Mouse (Mus musculus): ENCODE measurements around the gene Ccdc175. TPM values are rescaled to one million over a fixed set of nuclear protein-coding genes. Genes with fewer than 3 reads are reported as not detected.

Ccdc175 gene
- polyA plus RNA-seq, 1 experiment from 2014 or later, result not detected

- peak within 1 kb of the TSS; percentile 94 for H3K9ac ChIP-seq (ENCODE audit: low read depth, low read length)
- H3K4me1 ChIP-seq (ENCODE audit: control insufficient read depth, insufficient read depth, low read length), result peaks cover 27% of the 10 kb centered on the region
- peak; percentile 96 for ATAC-seq
Measured at GRCm38 (mm10) chr12:72085329-72086165, 99.3 kb downstream of the Ccdc175 start, which contains the start of the genes L3hypdh and Jkamp. L3hypdh (minus strand) TSS chr12:72085439. Jkamp (plus strand) TSS chr12:72085589.

GRCm38 (mm10) chr12:72085024-72085328 lies 99.9 kb downstream of the Ccdc175 start:
- Histone ChIP-seq H3K4me3 (ENCODE audit: low read depth, low read length) (peak overlapping the region; percentile 74), H3K9me3 (replicated peaks; ENCODE audit: control insufficient read depth, low read length, poor library complexity, severe bottlenecking) (no peaks in the 10 kb centered on the region), H3K4me2 (ENCODE audit: low read length) (peak overlapping the region; percentile 90), H3K27ac (ENCODE audit: low read length) (peak overlapping the region; percentile 96), H3K4me1 (ENCODE audit: control insufficient read depth, insufficient read depth, low read length) (peaks cover 27% of the 10 kb centered on the region), H3K27me3 (ENCODE audit: control insufficient read depth, insufficient read depth, low read depth, low read length) (no peaks in the 10 kb centered on the region), H3K36me3 (ENCODE audit: control insufficient read depth, insufficient read depth, low read length) (no peaks in the 10 kb centered on the region), H3K9ac (ENCODE audit: low read depth, low read length) (peak overlapping the region; percentile 77)
- under 1% methylated on average over 31 of the region's 31 CpGs for WGBS
- ATAC-seq, result peak; percentile 54

More at GRCm38 (mm10) chr12:72085329-72086165, 99.3 kb downstream of the Ccdc175 start, which contains the start of the genes L3hypdh and Jkamp:
- WGBS, result 1% methylated on average over 58 of the region's 60 CpGs
- H3K4me3 ChIP-seq (ENCODE audit: low read depth, low read length), result peak within 1 kb of the TSS; percentile 74
- peak within 1 kb of the TSS; percentile 90 for H3K4me2 ChIP-seq (ENCODE audit: low read length)
- no peaks in the 10 kb centered on the region for H3K9me3 ChIP-seq (replicated peaks; ENCODE audit: control insufficient read depth, low read length, poor library complexity, severe bottlenecking)
- peak within 1 kb of the TSS; percentile 96 for H3K27ac ChIP-seq (ENCODE audit: low read length)
- H3K36me3 ChIP-seq (ENCODE audit: control insufficient read depth, insufficient read depth, low read length), result no peaks in the 10 kb centered on the region
- no peaks in the 10 kb centered on the region for H3K27me3 ChIP-seq (ENCODE audit: control insufficient read depth, insufficient read depth, low read depth, low read length)

GRCm38 (mm10) chr12:72084261-72085023 lies 100.4 kb downstream of the Ccdc175 start:
- no peaks in the 10 kb centered on the region for H3K36me3 ChIP-seq (ENCODE audit: control insufficient read depth, insufficient read depth, low read length)

GRCm38 (mm10) chr12:72083265-72083664 lies 101.6 kb downstream of the Ccdc175 start:
- Histone ChIP-seq H3K4me3 (ENCODE audit: low read depth, low read length) (no peak overlapping the region), H3K9me3 (replicated peaks; ENCODE audit: control insufficient read depth, low read length, poor library complexity, severe bottlenecking) (no peaks in the 10 kb centered on the region), H3K9ac (ENCODE audit: low read depth, low read length) (no peak overlapping the region), H3K27me3 (ENCODE audit: control insufficient read depth, insufficient read depth, low read depth, low read length) (no peaks in the 10 kb centered on the region), H3K27ac (ENCODE audit: low read length) (no peak overlapping the region), H3K4me1 (ENCODE audit: control insufficient read depth, insufficient read depth, low read length) (peaks cover 21% of the 10 kb centered on the region), H3K36me3 (ENCODE audit: control insufficient read depth, insufficient read depth, low read length) (no peaks in the 10 kb centered on the region), H3K4me2 (ENCODE audit: low read length) (no peak overlapping the region)
- WGBS, result 83% methylated on average over 9 of the region's 9 CpGs
- ATAC-seq, result no peak

More at GRCm38 (mm10) chr12:72084261-72085023, 100.4 kb downstream of the Ccdc175 start:
- Histone ChIP-seq H3K27me3 (ENCODE audit: control insufficient read depth, insufficient read depth, low read depth, low read length) (no peaks in the 10 kb centered on the region), H3K9ac (ENCODE audit: low read depth, low read length) (peak overlapping the region; percentile 77), H3K4me2 (ENCODE audit: low read length) (peak overlapping the region; percentile 90), H3K9me3 (replicated peaks; ENCODE audit: control insufficient read depth, low read length, poor library complexity, severe bottlenecking) (no peaks in the 10 kb centered on the region), H3K4me3 (ENCODE audit: low read depth, low read length) (peak overlapping the region; percentile 74), H3K4me1 (ENCODE audit: control insufficient read depth, insufficient read depth, low read length) (peaks cover 24% of the 10 kb centered on the region), H3K27ac (ENCODE audit: low read length) (peak overlapping the region; percentile 96)
- 3% methylated on average over 46 of the region's 46 CpGs for WGBS
- ATAC-seq, result peak; percentile 9

- Histone ChIP-seq H3K4me3 (ENCODE audit: low read depth, low read length) (peak overlapping the region; percentile 14; the same call in 1 of the 2 replicates), H3K36me3 (ENCODE audit: control insufficient read depth, insufficient read depth, low read length) (no peaks in the 10 kb centered on the region), H3K27me3 (ENCODE audit: control insufficient read depth, insufficient read depth, low read depth, low read length) (no peaks in the 10 kb centered on the region), H3K9me3 (replicated peaks; ENCODE audit: control insufficient read depth, low read length, poor library complexity, severe bottlenecking) (no peaks in the 10 kb centered on the region), H3K4me2 (ENCODE audit: low read length) (peak overlapping the region; percentile 52), H3K4me1 (ENCODE audit: control insufficient read depth, insufficient read depth, low read length) (peaks cover 12% of the 10 kb centered on the region), H3K9ac (ENCODE audit: low read depth, low read length) (peak overlapping the region; percentile 48; the same call in 1 of the 2 replicates), H3K27ac (ENCODE audit: low read length) (no peak overlapping the region)
- 35% methylated on average over 18 of the region's 18 CpGs for WGBS
- no peak for ATAC-seq
Measured at GRCm38 (mm10) chr12:72082370-72082769, 102.5 kb downstream of the Ccdc175 start.

- Histone ChIP-seq H3K4me3 (ENCODE audit: low read depth, low read length) (no peak overlapping the region), H3K9ac (ENCODE audit: low read depth, low read length) (no peak overlapping the region)
Measured at GRCm38 (mm10) chr12:72081961-72082360, 102.9 kb downstream of the Ccdc175 start.

GRCm38 (mm10) chr12:72078248-72078647 lies 106.6 kb downstream of the Ccdc175 start:
- no peaks in the 10 kb centered on the region for H3K27me3 ChIP-seq (ENCODE audit: control insufficient read depth, insufficient read depth, low read depth, low read length)
- H3K4me2 ChIP-seq (ENCODE audit: low read length), result no peak overlapping the region
- no peak for ATAC-seq
- no peak overlapping the region for H3K9ac ChIP-seq (ENCODE audit: low read depth, low read length)
- no peak overlapping the region for H3K27ac ChIP-seq (ENCODE audit: low read length)
- peaks cover 4% of the 10 kb centered on the region; the same call in 1 of the 2 replicates for H3K36me3 ChIP-seq (ENCODE audit: control insufficient read depth, insufficient read depth, low read length)
- no peaks in the 10 kb centered on the region for H3K9me3 ChIP-seq (replicated peaks; ENCODE audit: control insufficient read depth, low read length, poor library complexity, severe bottlenecking)
- WGBS, result 95% methylated on average over 3 of the region's 3 CpGs
- H3K4me1 ChIP-seq (ENCODE audit: control insufficient read depth, insufficient read depth, low read length), result peaks cover 4% of the 10 kb centered on the region
- no peak overlapping the region for H3K4me3 ChIP-seq (ENCODE audit: low read depth, low read length)

More at GRCm38 (mm10) chr12:72081961-72082360, 102.9 kb downstream of the Ccdc175 start:
- no peaks in the 10 kb centered on the region for H3K36me3 ChIP-seq (ENCODE audit: control insufficient read depth, insufficient read depth, low read length)
- H3K9me3 ChIP-seq (replicated peaks; ENCODE audit: control insufficient read depth, low read length, poor library complexity, severe bottlenecking), result no peaks in the 10 kb centered on the region
- H3K4me2 ChIP-seq (ENCODE audit: low read length), result peak overlapping the region; percentile 52; the same call in 1 of the 2 replicates
- H3K27ac ChIP-seq (ENCODE audit: low read length), result no peak overlapping the region
- no peak for ATAC-seq
- H3K4me1 ChIP-seq (ENCODE audit: control insufficient read depth, insufficient read depth, low read length), result peaks cover 9% of the 10 kb centered on the region
- H3K27me3 ChIP-seq (ENCODE audit: control insufficient read depth, insufficient read depth, low read depth, low read length), result no peaks in the 10 kb centered on the region
- 73% methylated on average over 3 of the region's 3 CpGs for WGBS

GRCm38 (mm10) chr12:72070327-72071269 lies 114.2 kb downstream of the Ccdc175 start, which contains the start of gene Gpr135:
Gpr135 (minus strand) TSS chr12:72071125.
- peak; percentile 92 for ATAC-seq
- Histone ChIP-seq H3K9me3 (replicated peaks; ENCODE audit: control insufficient read depth, low read length, poor library complexity, severe bottlenecking) (no peaks in the 10 kb centered on the region), H3K4me2 (ENCODE audit: low read length) (peak within 1 kb of the TSS; percentile 89), H3K9ac (ENCODE audit: low read depth, low read length) (peak within 1 kb of the TSS; percentile 93), H3K27me3 (ENCODE audit: control insufficient read depth, insufficient read depth, low read depth, low read length) (no peaks in the 10 kb centered on the region), H3K36me3 (ENCODE audit: control insufficient read depth, insufficient read depth, low read length) (peaks cover 4% of the 10 kb centered on the region; the same call in 1 of the 2 replicates), H3K4me3 (ENCODE audit: low read depth, low read length) (peak within 1 kb of the TSS; percentile 81), H3K4me1 (ENCODE audit: control insufficient read depth, insufficient read depth, low read length) (peaks cover 12% of the 10 kb centered on the region), H3K27ac (ENCODE audit: low read length) (peak within 1 kb of the TSS; percentile 95)
- WGBS, result under 1% methylated on average over 93 of the region's 94 CpGs

Measured in midbrain, embryonic 16.5 days (tissue).